Mouse (Mus musculus): ENCODE measurements around the gene Rabl6. TPM values are rescaled to one million over a fixed set of nuclear protein-coding genes. Genes with fewer than 3 reads are reported as not detected.

Gene Rabl6
- polyA plus RNA-seq, 1 experiment from 2014 or later, result 74.3 TPM

GRCm38 (mm10) chr2:25621229-25622200 is 13.2 kb upstream of the Rabl6 start, which contains the start of gene Tmem141:
Gene Tmem141, minus strand, starts transcription at chr2:25622005.
- Histone ChIP-seq H3K4me1 (replicated peaks) (peaks cover 17% of the 10 kb centered on the region), H3K9me3 (no peaks in the 10 kb centered on the region), H3K9ac (peak within 1 kb of the TSS; percentile 80), H3K4me2 (peak within 1 kb of the TSS; percentile 84), H3K27me3 (peaks cover 23% of the 10 kb centered on the region), H3K27ac (replicated peaks) (peak within 1 kb of the TSS; percentile 65), H3K4me3 (peak within 1 kb of the TSS; percentile 54), H3K36me3 (no peaks in the 10 kb centered on the region)
- ATAC-seq (ENCODE audit: low read depth), result peak; percentile 96
- WGBS, result 7% methylated on average over 34 of the region's 34 CpGs

GRCm38 (mm10) chr2:25620852-25621228 is 12.5 kb upstream of the Rabl6 start:
- Histone ChIP-seq H3K4me1 (replicated peaks) (peaks cover 23% of the 10 kb centered on the region), H3K9me3 (no peaks in the 10 kb centered on the region), H3K27me3 (peaks cover 30% of the 10 kb centered on the region), H3K9ac (0 out of 2 replicates have a peak overlapping the region, but pooled peaks have one; percentile 80), H3K36me3 (no peaks in the 10 kb centered on the region), H3K4me2 (peak overlapping the region; percentile 84; the same call in 1 of the 2 replicates), H3K4me3 (peak overlapping the region; percentile 54; the same call in 1 of the 2 replicates), H3K27ac (replicated peaks) (no peak overlapping the region)
- ATAC-seq (ENCODE audit: low read depth), result no peak
- WGBS, result 90% methylated on average over 4 of the region's 4 CpGs

- no peak overlapping the region for H3K27ac ChIP-seq (replicated peaks)
- H3K9ac ChIP-seq, result no peak overlapping the region
- ATAC-seq (ENCODE audit: low read depth), result no peak
Measured at GRCm38 (mm10) chr2:25620386-25620785, 12.1 kb upstream of the Rabl6 start.

GRCm38 (mm10) chr2:25617578-25617977 is 9.3 kb upstream of the Rabl6 start, which contains the start of gene Ccdc183:
Gene Ccdc183, minus strand, starts transcription at chr2:25617678.
- 81% methylated on average over 3 of the region's 3 CpGs for WGBS
- H3K36me3 ChIP-seq, result no peaks in the 10 kb centered on the region
- no peak within 1 kb of the TSS for H3K4me3 ChIP-seq
- H3K27ac ChIP-seq (replicated peaks), result no peak within 1 kb of the TSS
- peaks cover 52% of the 10 kb centered on the region for H3K27me3 ChIP-seq
- H3K4me2 ChIP-seq, result no peak within 1 kb of the TSS
- peaks cover 23% of the 10 kb centered on the region for H3K4me1 ChIP-seq (replicated peaks)
- H3K9me3 ChIP-seq, result no peaks in the 10 kb centered on the region
- no peak for ATAC-seq (ENCODE audit: low read depth)
- H3K9ac ChIP-seq, result no peak within 1 kb of the TSS

More at GRCm38 (mm10) chr2:25620386-25620785, 12.1 kb upstream of the Rabl6 start:
- Histone ChIP-seq H3K9me3 (no peaks in the 10 kb centered on the region), H3K36me3 (no peaks in the 10 kb centered on the region), H3K4me2 (no peak overlapping the region), H3K27me3 (peaks cover 35% of the 10 kb centered on the region), H3K4me3 (no peak overlapping the region), H3K4me1 (replicated peaks) (peaks cover 23% of the 10 kb centered on the region)
- 88% methylated on average over 6 of the region's 6 CpGs for WGBS

- Histone ChIP-seq H3K36me3 (no peaks in the 10 kb centered on the region), H3K4me3 (no peak overlapping the region), H3K27me3 (peaks cover 61% of the 10 kb centered on the region), H3K4me1 (replicated peaks) (peaks cover 14% of the 10 kb centered on the region), H3K9me3 (no peaks in the 10 kb centered on the region), H3K27ac (replicated peaks) (no peak overlapping the region), H3K4me2 (no peak overlapping the region), H3K9ac (no peak overlapping the region)
- ATAC-seq (ENCODE audit: low read depth), result no peak
- 23% methylated on average over 22 of the region's 22 CpGs for WGBS
Measured at GRCm38 (mm10) chr2:25616398-25616797, 8.1 kb upstream of the Rabl6 start.

GRCm38 (mm10) chr2:25608671-25609070 is 350 bp upstream of the Rabl6 start:
- H3K27ac ChIP-seq (replicated peaks), result peak overlapping the region; percentile 94
- 69% methylated on average over 10 of the region's 10 CpGs for WGBS
- H3K27me3 ChIP-seq, result peaks cover 22% of the 10 kb centered on the region; the same call in 1 of the 2 replicates
- peak overlapping the region; percentile 74 for H3K4me3 ChIP-seq
- H3K9me3 ChIP-seq, result no peaks in the 10 kb centered on the region
- H3K4me2 ChIP-seq, result peak overlapping the region; percentile 67
- H3K4me1 ChIP-seq (replicated peaks), result peaks cover 26% of the 10 kb centered on the region
- H3K36me3 ChIP-seq, result no peaks in the 10 kb centered on the region
- peak overlapping the region; percentile 35; the same call in 1 of the 2 replicates for H3K9ac ChIP-seq
- ATAC-seq (ENCODE audit: low read depth), result peak; percentile 15; the same call in 1 of the 2 replicates

- Histone ChIP-seq H3K4me3 (no peak overlapping the region), H3K4me1 (replicated peaks) (peaks cover 16% of the 10 kb centered on the region), H3K27me3 (no peaks in the 10 kb centered on the region), H3K9me3 (no peaks in the 10 kb centered on the region), H3K36me3 (peaks cover 54% of the 10 kb centered on the region), H3K4me2 (no peak overlapping the region), H3K27ac (replicated peaks) (no peak overlapping the region), H3K9ac (no peak overlapping the region)
- ATAC-seq (ENCODE audit: low read depth), result no peak
- WGBS, result 98% methylated on average over 5 of the region's 5 CpGs
Measured at GRCm38 (mm10) chr2:25602526-25602925, 5.8 kb downstream of the Rabl6 start.

GRCm38 (mm10) chr2:25600037-25600436 is 8.3 kb downstream of the Rabl6 start:
- no peak for ATAC-seq (ENCODE audit: low read depth)
- H3K27ac ChIP-seq (replicated peaks), result no peak overlapping the region
- H3K9me3 ChIP-seq, result no peaks in the 10 kb centered on the region
- WGBS, result 96% methylated on average over 2 of the region's 2 CpGs
- H3K27me3 ChIP-seq, result no peaks in the 10 kb centered on the region
- no peak overlapping the region for H3K9ac ChIP-seq
- H3K36me3 ChIP-seq, result peaks cover 79% of the 10 kb centered on the region
- no peaks in the 10 kb centered on the region for H3K4me1 ChIP-seq (replicated peaks)
- no peak overlapping the region for H3K4me3 ChIP-seq
- no peak overlapping the region for H3K4me2 ChIP-seq

- Histone ChIP-seq H3K36me3 (peaks cover 87% of the 10 kb centered on the region), H3K9ac (no peak overlapping the region), H3K4me3 (no peak overlapping the region), H3K4me2 (no peak overlapping the region), H3K27ac (replicated peaks) (no peak overlapping the region), H3K4me1 (replicated peaks) (no peaks in the 10 kb centered on the region), H3K27me3 (no peaks in the 10 kb centered on the region), H3K9me3 (no peaks in the 10 kb centered on the region)
- no peak for ATAC-seq (ENCODE audit: low read depth)
- 90% methylated on average over 1 of the region's 1 CpGs for WGBS
Measured at GRCm38 (mm10) chr2:25598749-25599148, 9.6 kb downstream of the Rabl6 start.

- no peak overlapping the region for H3K27ac ChIP-seq (replicated peaks)
- no peaks in the 10 kb centered on the region for H3K27me3 ChIP-seq
- no peaks in the 10 kb centered on the region for H3K9me3 ChIP-seq
- peaks cover 95% of the 10 kb centered on the region for H3K36me3 ChIP-seq
- ATAC-seq (ENCODE audit: low read depth), result no peak
- no peaks in the 10 kb centered on the region for H3K4me1 ChIP-seq (replicated peaks)
- no peak overlapping the region for H3K4me3 ChIP-seq
- WGBS, result 96% methylated on average over 5 of the region's 5 CpGs
- no peak overlapping the region for H3K9ac ChIP-seq
- no peak overlapping the region for H3K4me2 ChIP-seq
Measured at GRCm38 (mm10) chr2:25596765-25597510, 11.4 kb downstream of the Rabl6 start.

- Histone ChIP-seq H3K36me3 (peaks cover 89% of the 10 kb centered on the region), H3K27me3 (no peaks in the 10 kb centered on the region), H3K4me2 (no peak overlapping the region), H3K27ac (replicated peaks) (no peak overlapping the region), H3K9ac (no peak overlapping the region), H3K9me3 (no peaks in the 10 kb centered on the region), H3K4me1 (replicated peaks) (no peaks in the 10 kb centered on the region), H3K4me3 (no peak overlapping the region)
- no peak for ATAC-seq (ENCODE audit: low read depth)
- WGBS, result 89% methylated on average over 2 of the region's 2 CpGs
Measured at GRCm38 (mm10) chr2:25591863-25592262, 16.5 kb downstream of the Rabl6 start.
